Mouse (Mus musculus): ENCODE data around the gene Ppargc1a.

DNA sequence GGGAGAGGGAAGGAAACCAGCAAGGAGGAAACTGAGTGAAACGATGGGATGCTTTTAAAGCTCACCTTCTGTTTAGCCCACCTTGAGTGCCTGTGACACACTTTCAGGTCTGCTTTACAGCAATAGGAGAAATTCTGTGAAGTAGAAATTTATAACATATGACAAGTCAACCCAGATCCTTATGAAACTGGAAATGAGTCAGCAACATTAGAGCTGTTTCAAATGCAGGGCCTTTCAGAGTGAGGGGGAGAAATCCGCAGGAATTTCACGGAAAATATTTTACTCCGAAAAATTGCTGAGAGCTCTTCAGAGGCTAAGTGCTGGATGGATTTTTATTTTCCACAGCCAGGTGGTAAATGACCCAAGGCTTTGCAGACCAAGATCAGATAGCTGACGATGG is 133.6 kb downstream of the Ppargc1a start:
- no peak for TF ChIP-seq CTCF (IDR thresholded peaks at IDR 0.05; ENCODE audit: low read depth, low read length)
- TF ChIP-seq POLR2A (IDR thresholded peaks at IDR 0.05; ENCODE audit: borderline replicate concordance, low read depth, low read length): no peak

Measured in bone marrow macrophage, adult 2 months (primary cell).